Mouse (Mus musculus) heart, adult 8-10 months (tissue): ENCODE measurements around the gene Calb2. TPM values are rescaled to one million over a fixed set of nuclear protein-coding genes. Genes with fewer than 3 reads are reported as not detected.

Source experiments
- DNase-seq: peaks from one replicate; pipeline ENCODE4 v3.0.0; 2022; ENCODE audit warnings: low spot score
- total RNA-seq, 4 experiments: library from RNA; stranded (reverse); gene quantifications; 2 replicates each; pipeline ENCODE4 v1.2.4; 2022

Calb2 gene
- not detected for total RNA-seq

- DNase-seq = no peak
Measured at GRCm38 (mm10) chr8:110168046-110168445, at the start of gene Calb2. Calb2 (minus strand) TSS chr8:110168210.

GRCm38 (mm10) chr8:110217681-110218131 lies 49.7 kb upstream of the Calb2 start:
- DNase-seq = peak; percentile 99

- no peak for DNase-seq
Measured at GRCm38 (mm10) chr8:110217198-110217597, 49.2 kb upstream of the Calb2 start.

GRCm38 (mm10) chr8:110216253-110216652 lies 48.2 kb upstream of the Calb2 start:
- no peak for DNase-seq

- no peak for DNase-seq
Measured at GRCm38 (mm10) chr8:110215365-110215764, 47.4 kb upstream of the Calb2 start, which contains the start of gene Cmtr2. Cmtr2 (plus strand) TSS chr8:110215665.

GRCm38 (mm10) chr8:110201806-110202205 lies 33.8 kb upstream of the Calb2 start:
- no peak for DNase-seq

GRCm38 (mm10) chr8:110196678-110197077 lies 28.7 kb upstream of the Calb2 start:
- no peak for DNase-seq

- no peak for DNase-seq
Measured at GRCm38 (mm10) chr8:110188961-110189750, 21.1 kb upstream of the Calb2 start.

- DNase-seq = no peak
Measured at GRCm38 (mm10) chr8:110185538-110185937, 17.5 kb upstream of the Calb2 start.

GRCm38 (mm10) chr8:110183748-110184147 lies 15.7 kb upstream of the Calb2 start:
- DNase-seq = no peak

- no peak for DNase-seq
Measured at GRCm38 (mm10) chr8:110182735-110183367, 14.8 kb upstream of the Calb2 start.

- DNase-seq = no peak
Measured at GRCm38 (mm10) chr8:110177359-110178155, 9.5 kb upstream of the Calb2 start.

- no peak for DNase-seq
Measured at GRCm38 (mm10) chr8:110174826-110175225, 6.8 kb upstream of the Calb2 start.

GRCm38 (mm10) chr8:110172161-110172560 lies 4.2 kb upstream of the Calb2 start:
- DNase-seq = no peak

- DNase-seq = no peak
Measured at GRCm38 (mm10) chr8:110166270-110166669, 1.7 kb downstream of the Calb2 start.

GRCm38 (mm10) chr8:110162007-110162406 lies 6.0 kb downstream of the Calb2 start:
- no peak for DNase-seq

- DNase-seq = no peak
Measured at GRCm38 (mm10) chr8:110152951-110153350, 15.1 kb downstream of the Calb2 start.

- DNase-seq = peak; percentile 5
Measured at GRCm38 (mm10) chr8:110145538-110145937, 22.5 kb downstream of the Calb2 start.

GRCm38 (mm10) chr8:110140770-110141169 lies 27.2 kb downstream of the Calb2 start:
- DNase-seq = no peak

- DNase-seq = no peak
Measured at GRCm38 (mm10) chr8:110140156-110140555, 27.9 kb downstream of the Calb2 start.

GRCm38 (mm10) chr8:110135515-110135914 lies 32.5 kb downstream of the Calb2 start:
- no peak for DNase-seq

- no peak for DNase-seq
Measured at GRCm38 (mm10) chr8:110134236-110134635, 33.8 kb downstream of the Calb2 start.
